Mouse (Mus musculus) layer of hippocampus, adult 2 months (tissue): ENCODE results near the gene Hmgn2. TPM values are rescaled to one million over a fixed set of nuclear protein-coding genes. Genes with fewer than 3 reads are reported as not detected.

Experiments
- DNase-seq, 2 experiments: peaks; one replicate each; pipeline ENCODE4 v3.0.0; 2022; ENCODE audit warnings: low spot score in 2 of 2
- H3K27ac ChIP-seq: fragments of 200-600 bp; 2 replicates; pipeline ENCODE4 v1.8.1; 2022
- H3K4me3 ChIP-seq: fragments of 200-600 bp; 2 replicates; pipeline ENCODE4 v1.8.1; 2022; ENCODE audit warnings: mild to moderate bottlenecking
- CTCF ChIP-seq: fragments of 200-600 bp; conservative IDR thresholded peaks from 2 replicates; pipeline ENCODE4 v1.8.1; 2022; ENCODE audit warnings: antibody characterized with exemption, mild to moderate bottlenecking, moderate library complexity
- long read RNA-seq, 2 experiments: library from polyadenylated mRNA; stranded (forward); transcript quantifications; one replicate each; pipeline ENCODE4 v2.0.0; 2021; ENCODE audit warnings: borderline mapping rate in 2 of 2
- total RNA-seq, 2 experiments: library from RNA; stranded (reverse); gene quantifications; 2 replicates each; pipeline ENCODE4 v1.2.3; 2021

The Hmgn2 gene
- 100 to 1,000 TPM; 123 to 125 TPM for total RNA-seq
- long read RNA-seq, experiment 1, transcript Hmgn2-210 (5 exons, 630 nt): minor isoform, 7 of 90 reads
- long read RNA-seq, experiment 1, transcript Hmgn2-203 (6 exons, 1,265 nt): major isoform, 73 of 90 reads
- long read RNA-seq, experiment 1, partial matches to known transcripts: 2 of 90 reads
- long read RNA-seq, experiment 1, other reads (novel, unspliced or antisense): 5 of 90 reads
- long read RNA-seq, experiment 2, transcript Hmgn2-203 (6 exons, 1,265 nt): major isoform, 108 of 138 reads
- long read RNA-seq, experiment 2, transcript Hmgn2-210 (5 exons, 630 nt): minor isoform, 15 of 138 reads
- long read RNA-seq, experiment 2, partial matches to known transcripts: 5 of 138 reads
- long read RNA-seq, experiment 2, other reads (novel, unspliced or antisense): 3 of 138 reads

DNA sequence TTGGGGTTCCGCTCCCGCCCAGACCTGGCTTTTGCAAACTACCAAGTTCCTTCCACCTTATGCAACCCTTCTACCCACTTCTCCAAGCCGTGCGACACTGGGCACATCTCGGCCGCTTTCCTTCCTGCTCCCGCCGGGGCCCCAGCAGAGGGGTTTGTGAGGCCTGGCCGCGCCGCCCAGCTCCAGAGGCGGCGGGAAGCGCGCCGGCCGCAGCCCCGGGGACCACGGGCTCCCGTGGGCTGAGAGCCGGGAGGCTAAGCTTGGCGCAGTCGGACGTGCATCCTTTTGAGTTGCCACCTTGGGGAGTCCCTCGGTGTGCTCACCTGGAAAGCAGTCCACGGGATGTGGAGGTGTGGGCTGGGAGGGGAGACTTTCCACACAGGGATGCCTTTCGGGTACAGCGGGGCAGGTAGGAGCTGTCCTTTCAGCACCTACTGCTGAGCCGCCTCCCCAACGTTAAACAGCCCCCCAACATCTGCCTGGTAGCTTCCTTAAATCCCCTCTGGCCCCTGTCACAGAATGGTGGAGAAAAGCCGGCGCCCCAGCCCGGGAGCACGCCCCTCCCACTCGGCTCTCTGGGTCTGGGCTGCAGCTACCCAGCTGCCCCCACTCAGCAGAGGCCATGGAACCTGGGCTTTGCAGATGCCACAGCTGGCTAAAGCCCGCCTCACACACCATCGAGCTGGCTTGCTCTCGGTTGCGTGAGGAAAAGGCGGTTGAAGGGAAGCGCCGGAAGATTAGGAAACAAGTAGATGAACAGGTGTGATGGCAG lies at the start of gene Hmgn2:
Gene Hmgn2, minus strand, starts transcription at position 501 of the 772 bp plus-strand sequence.
- no peak for TF ChIP-seq CTCF
- H3K27ac ChIP-seq: peak within 1 kb of the TSS; percentile 100

DNA sequence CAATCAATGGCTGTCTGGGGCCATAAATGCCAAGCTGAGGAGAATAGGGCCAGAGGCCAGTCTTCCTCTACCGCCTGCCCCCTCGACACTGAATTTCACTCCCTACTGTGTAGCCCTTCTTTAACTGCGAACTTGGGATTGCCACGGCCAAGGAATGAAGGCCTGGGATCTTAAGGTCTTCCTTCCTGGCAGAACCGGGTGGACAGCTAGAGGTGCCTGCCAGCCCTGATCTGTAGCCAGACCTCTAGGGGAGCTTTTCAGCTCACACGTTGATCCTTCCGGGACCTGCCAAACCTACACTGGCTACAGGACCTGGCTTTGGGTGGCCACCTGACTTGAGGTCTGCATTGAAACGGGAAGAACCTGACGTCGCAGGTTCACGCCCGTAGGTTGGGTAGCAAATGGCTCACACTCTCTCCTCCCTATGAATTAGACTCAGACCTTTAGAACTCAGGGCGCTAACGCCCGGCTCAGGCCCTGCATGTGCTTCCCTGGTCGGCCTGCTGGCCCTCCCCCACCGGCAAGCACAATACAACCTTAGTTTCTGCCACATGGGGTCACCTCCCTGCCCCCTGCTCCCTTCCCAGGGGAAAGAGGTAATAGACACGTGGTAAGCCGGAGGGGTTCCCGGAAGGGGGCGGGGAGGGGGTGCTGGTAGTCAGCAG lies 48.9 kb upstream of the Hmgn2 start:
- no peak for TF ChIP-seq CTCF
- H3K4me3 ChIP-seq: no peak overlapping the region
- no peak for DNase-seq
- no peak overlapping the region for H3K27ac ChIP-seq

More for the DNA sequence above, at the start of gene Hmgn2:
- peak in 1 of 2 experiments; percentile 38 for DNase-seq
- peak within 1 kb of the TSS; percentile 84 for H3K4me3 ChIP-seq

DNA sequence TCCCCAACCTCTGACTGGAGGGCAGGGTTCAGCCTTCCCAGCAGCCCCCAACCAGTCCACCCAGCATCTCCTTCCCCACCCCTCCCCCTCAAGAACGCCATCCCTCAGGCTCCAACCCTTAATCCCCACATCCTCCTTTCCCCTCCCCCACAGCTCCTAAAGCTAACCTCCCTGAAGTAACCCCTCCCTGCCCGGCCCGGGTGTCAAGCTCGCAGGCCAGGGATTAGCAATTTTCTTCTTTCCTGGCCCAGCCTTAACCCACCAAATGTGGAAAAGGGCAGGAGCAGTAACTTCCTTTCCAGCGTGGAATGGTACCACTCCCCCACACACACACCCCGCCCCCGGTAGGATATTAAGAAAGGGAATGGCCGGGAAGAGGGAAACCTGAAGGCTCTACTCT lies 48.3 kb upstream of the Hmgn2 start:
- no peak overlapping the region for H3K4me3 ChIP-seq

DNA sequence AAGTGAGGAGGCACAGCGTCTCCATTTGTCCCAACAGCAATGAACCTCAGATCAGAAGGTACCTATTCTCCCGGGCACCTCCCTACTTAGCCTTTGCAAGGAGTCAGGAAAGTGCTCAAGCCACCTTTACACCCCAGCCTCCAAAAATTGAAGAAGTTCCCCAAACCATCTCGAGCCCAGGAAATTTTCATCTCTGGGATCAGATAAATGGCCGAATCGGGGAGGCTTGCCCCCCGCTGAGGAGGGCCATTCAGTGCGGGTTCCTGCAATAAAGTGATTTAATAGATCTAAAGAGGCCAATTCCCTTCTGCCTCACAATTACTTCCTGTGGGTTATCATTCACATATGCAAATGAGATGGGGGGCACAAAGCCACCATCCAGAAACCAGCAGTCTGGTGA lies 47.8 kb upstream of the Hmgn2 start:
- no peak for DNase-seq
- Histone ChIP-seq H3K27ac (no peak overlapping the region), H3K4me3 (no peak overlapping the region)
- TF ChIP-seq CTCF: no peak

More for the DNA sequence above, 48.3 kb upstream of the Hmgn2 start:
- no peak overlapping the region for H3K27ac ChIP-seq
- no peak for DNase-seq
- TF ChIP-seq CTCF: no peak

DNA sequence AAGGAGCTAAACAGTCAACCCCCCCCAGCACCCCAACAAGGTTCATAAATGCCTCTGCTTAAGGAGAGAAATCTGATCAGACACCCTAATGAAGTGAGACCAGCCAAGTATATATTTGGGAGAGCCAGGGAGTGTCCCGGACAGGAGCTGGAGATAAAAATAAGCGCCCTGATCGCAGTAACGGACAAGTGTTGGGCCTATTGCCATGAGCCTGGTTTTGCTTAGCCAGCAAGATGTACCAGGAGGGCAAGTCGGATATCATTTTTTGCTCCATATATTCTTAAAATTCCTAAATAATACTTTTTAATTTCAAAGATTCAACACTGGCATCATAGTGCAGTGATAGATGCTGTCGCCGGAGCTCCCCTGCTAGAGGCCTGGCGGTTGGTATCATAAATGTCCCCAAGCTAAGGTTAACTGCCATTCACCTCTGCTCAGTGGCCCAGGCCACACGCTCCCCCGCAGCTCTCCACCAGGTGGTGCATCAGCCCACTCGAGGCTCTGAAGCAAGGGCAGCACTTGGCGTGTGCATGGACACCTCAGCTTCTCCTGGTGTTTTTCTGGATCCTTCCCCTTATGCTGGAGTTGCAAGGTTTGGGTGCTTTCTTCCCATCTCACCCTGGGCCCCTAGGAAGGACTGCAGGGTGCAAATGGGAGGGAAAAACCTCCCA lies 44.5 kb upstream of the Hmgn2 start:
- Histone ChIP-seq H3K4me3 (no peak overlapping the region), H3K27ac (no peak overlapping the region)
- DNase-seq: no peak
- TF ChIP-seq CTCF: peak; percentile 48

DNA sequence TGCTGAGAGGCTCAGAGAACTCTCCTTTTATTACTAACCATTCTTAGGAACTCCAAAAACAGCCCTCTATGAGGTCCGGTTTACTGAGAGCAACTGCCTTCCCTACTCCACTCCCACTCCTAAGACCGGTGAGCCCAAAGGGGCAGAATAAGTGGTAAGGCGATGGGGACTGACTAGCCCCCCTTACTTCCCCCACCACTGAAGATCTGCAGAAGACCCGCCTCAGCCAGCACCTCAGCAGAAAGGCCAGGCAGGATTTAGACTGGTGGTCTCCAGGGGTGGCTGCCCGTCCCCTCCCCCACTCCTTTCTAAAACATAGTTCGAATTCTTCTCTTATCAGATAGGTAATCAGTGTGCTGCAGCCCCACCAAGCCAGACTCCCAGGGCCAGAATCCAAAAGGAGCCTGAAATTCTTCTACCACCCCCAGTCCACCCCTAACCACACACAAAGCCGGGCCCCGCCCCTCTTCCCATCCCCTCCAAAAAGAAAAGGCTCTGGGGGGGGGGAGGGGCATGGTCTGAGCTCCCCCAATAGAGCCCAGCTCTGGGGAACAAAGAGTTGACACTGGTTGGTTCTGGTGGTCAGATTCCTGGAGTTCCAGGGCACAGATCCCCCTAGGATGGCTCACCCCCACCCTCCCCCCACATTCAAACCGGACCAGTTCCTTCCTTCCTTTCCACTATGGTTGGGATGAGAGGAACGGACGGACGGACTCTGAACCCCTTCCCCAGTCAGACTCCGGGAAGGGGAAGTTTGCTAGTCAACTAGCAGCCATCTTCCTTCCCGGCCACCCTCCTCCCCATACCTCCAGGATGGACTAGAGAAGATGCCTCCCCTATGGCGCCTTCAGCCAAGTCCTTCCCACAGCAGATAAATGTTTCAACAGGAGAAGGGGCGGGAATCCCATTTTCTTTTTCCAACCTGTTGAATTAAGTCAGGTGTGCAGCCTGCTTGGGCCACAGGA lies 43.3 kb upstream of the Hmgn2 start:
- Histone ChIP-seq H3K4me3 (no peak overlapping the region), H3K27ac (no peak overlapping the region)
- no peak for TF ChIP-seq CTCF
- DNase-seq: no peak

DNA sequence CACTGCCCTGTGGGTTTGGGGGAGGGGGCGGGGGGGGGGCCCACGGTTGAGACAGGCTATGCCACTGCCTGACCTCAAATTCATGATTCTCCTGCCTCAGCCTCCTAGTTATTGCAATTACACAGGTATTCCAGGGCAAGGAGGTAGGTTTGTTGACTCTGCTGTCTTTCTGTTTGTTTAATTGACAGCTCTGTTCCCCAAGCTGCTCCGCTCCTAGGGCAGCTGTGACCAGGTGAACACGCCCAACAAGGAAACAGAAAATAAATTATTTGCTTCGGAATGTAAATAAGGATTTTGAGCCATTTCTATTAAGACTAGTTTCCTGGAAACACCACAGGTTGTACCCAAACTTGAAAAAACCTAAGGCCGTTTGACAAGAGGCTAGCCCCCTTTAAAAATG lies 41.3 kb upstream of the Hmgn2 start:
- no peak for DNase-seq
- Histone ChIP-seq H3K27ac (no peak overlapping the region), H3K4me3 (no peak overlapping the region)
- no peak for TF ChIP-seq CTCF

DNA sequence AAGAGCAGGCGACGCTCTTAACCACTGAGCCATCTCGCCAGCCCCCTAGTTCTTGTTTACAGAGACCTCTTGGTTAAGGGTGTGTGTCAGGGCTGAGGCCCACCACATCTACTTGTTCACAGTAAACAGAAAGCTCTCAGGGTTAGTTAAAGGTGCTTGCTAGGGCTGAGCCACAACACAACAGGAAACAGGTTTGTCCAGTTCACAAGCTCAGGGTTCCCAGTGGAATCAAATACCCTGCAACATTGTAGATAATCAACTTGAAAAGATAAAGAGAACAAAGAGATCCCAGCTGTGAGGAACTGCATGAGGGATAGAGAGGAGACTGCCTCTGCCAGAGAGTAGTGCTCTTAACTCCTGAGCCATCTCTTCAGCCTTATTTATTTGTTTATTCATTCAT lies 38.4 kb upstream of the Hmgn2 start:
- H3K27ac ChIP-seq: no peak overlapping the region
- TF ChIP-seq CTCF: no peak
- no peak overlapping the region for H3K4me3 ChIP-seq
- DNase-seq: no peak

DNA sequence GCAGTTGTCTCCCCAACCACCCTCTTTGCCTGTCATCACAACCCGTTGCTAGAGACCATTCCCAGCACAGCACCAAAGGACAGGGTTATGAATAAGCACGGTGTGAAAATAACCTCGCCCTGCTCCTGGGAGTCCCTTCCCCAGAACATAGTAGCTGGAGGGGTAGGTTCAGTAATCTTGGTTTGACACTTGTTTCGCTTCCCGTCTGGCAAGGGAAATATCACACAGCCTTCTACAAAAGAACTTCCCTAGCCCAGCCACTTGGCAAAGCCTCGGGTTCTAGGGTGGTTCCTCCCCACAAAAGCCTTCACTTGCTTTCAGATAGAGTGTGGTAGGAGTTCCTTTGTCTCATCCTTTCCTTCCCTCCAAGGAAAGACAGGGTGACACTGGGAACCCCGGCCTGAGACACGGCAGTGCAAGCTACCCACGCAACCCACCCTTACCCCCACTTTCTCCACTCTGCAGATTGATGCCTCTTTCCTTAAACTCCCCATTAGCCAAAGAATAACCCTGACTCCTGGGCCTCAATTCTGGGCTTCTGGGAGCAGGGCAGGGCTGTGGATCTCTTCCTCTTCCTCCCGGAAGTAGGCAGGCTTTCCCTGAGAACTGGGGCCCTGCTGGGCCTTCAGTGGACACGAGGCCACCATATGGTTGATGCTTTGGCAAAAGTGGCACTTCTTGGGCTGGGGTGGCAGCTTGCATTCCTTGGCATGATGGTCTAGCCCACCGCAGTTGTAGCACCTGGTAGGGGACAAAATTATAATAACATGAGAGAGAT lies 37.3 kb upstream of the Hmgn2 start:
- Histone ChIP-seq H3K4me3 (no peak overlapping the region), H3K27ac (no peak overlapping the region)
- TF ChIP-seq CTCF: no peak
- peak in 1 of 2 experiments; percentile 8 for DNase-seq

DNA sequence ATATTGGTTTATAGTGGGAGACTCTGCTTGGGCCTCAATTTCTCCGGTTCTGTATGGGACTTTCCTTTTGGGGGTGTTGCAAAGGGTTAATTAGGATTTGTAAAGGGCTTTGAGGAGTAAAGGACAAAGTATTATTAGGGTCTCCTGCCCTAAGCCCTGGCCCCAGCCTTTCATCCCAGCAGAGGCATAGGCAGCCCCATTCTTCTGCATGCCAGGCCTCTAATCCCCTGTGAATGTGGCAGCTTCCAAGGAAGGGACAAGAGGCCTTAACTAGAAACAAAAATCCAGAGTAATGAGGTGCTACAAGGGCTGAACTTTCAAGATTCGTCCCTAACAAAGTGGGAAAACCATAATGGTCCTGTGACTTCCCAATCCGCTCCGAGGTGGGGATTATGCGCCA lies 34.5 kb upstream of the Hmgn2 start:
- DNase-seq: no peak
- no peak overlapping the region for H3K4me3 ChIP-seq
- no peak overlapping the region for H3K27ac ChIP-seq
- no peak for TF ChIP-seq CTCF

DNA sequence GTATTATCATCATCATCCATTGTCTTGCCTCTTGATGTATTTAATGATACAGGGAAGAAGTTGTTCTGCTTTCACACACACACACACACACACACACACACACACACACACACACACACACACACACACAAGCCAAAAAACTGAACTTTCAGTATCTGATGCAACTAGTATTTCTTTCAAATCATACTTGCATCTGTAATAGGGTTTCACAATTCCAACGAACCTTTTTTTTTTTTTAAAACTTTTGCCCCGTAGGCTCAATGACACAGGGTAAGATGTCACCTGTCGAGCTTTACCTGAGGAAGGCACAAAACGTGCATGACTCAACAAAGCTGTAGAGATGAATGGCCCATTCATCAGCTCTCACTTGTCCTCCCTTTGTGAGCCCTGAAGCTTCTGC lies 33.8 kb upstream of the Hmgn2 start:
- Histone ChIP-seq H3K4me3 (no peak overlapping the region), H3K27ac (no peak overlapping the region)
- DNase-seq: no peak
- no peak for TF ChIP-seq CTCF
